28 mouse cellular contexts compared by ENCODE assay signal in genomic region chr3:38460250-38460624, GRCm38 (mm10). TPM values are rescaled to one million over a fixed set of nuclear protein-coding genes. Genes with fewer than 3 reads are reported as not detected.
DNase-seq lines count a peak whose midpoint lies in the region; ATAC-seq and TF ChIP-seq lines count a peak whose summit lies in the region.
"Had no signal": no experiment of that assay in that cellular context is flagged by ENCODE, and none has a peak within 500 bp of the region (broad histone marks: within the 10 kb centered on the region; RNA-seq: fewer than 3 reads in every experiment).

No protein-coding gene starts in this region.

- H3K4me1 ChIP-seq in embryonic facial prominence, embryonic 14.5 days (ENCODE audit: control insufficient read depth, insufficient read depth, low read length), result no peaks in the 10 kb centered on the region
- no peaks in the 10 kb centered on the region for H3K4me1 ChIP-seq in embryonic facial prominence, embryonic 10.5 days
- H3K4me1 ChIP-seq in embryonic fibroblast, embryonic 13.5 days (ENCODE audit: control insufficient read depth, insufficient read depth, low read length), result peaks cover 14% of the 10 kb centered on the region
- H3K4me1 ChIP-seq: embryonic facial prominence, embryonic 12.5 days; forebrain, embryonic 10.5 days; forebrain, embryonic 13.5 days; heart, embryonic 12.5 days; heart, embryonic 15.5 days; hindbrain, embryonic 10.5 days had no signal

- no peak overlapping the region for H3K4me3 ChIP-seq in embryonic facial prominence, embryonic 14.5 days (ENCODE audit: low read depth, low read length)
- H3K4me3 ChIP-seq in embryonic facial prominence, embryonic 10.5 days, result no peak overlapping the region
- no peak overlapping the region for H3K4me3 ChIP-seq in embryonic fibroblast, embryonic 13.5 days (ENCODE audit: insufficient read depth, low read length)
- H3K4me3 ChIP-seq: embryonic facial prominence, embryonic 12.5 days; forebrain, embryonic 10.5 days; forebrain, embryonic 13.5 days; gastrocnemius, adult 2 months; heart, embryonic 12.5 days; heart, embryonic 15.5 days; hindbrain, embryonic 10.5 days had no signal

- no peaks in the 10 kb centered on the region for H3K9me3 ChIP-seq in embryonic facial prominence, embryonic 14.5 days (ENCODE audit: control insufficient read depth, low read length)
- no peaks in the 10 kb centered on the region for H3K9me3 ChIP-seq in embryonic facial prominence, embryonic 10.5 days
- H3K9me3 ChIP-seq: embryonic facial prominence, embryonic 12.5 days; forebrain, embryonic 10.5 days; forebrain, embryonic 13.5 days; heart, embryonic 12.5 days; heart, embryonic 15.5 days; hindbrain, embryonic 10.5 days had no signal

- H3K36me3 ChIP-seq in embryonic facial prominence, embryonic 14.5 days (ENCODE audit: control insufficient read depth, insufficient read depth, low read length), result peaks cover 91% of the 10 kb centered on the region
- H3K36me3 ChIP-seq in embryonic facial prominence, embryonic 10.5 days (replicated peaks), result peaks cover 99% of the 10 kb centered on the region

- TF ChIP-seq CTCF in embryonic fibroblast, embryonic 13.5 days (IDR thresholded peaks at IDR 0.05; ENCODE audit: borderline replicate concordance, insufficient read depth, low read length), result no peak

- H3K27me3 ChIP-seq in embryonic facial prominence, embryonic 14.5 days (replicated peaks; ENCODE audit: control insufficient read depth, insufficient read depth, low read length), result no peaks in the 10 kb centered on the region
- H3K27me3 ChIP-seq in embryonic facial prominence, embryonic 10.5 days (replicated peaks; ENCODE audit: low read depth, poor library complexity, severe bottlenecking), result no peaks in the 10 kb centered on the region
- H3K27me3 ChIP-seq: CH12.LX; embryonic facial prominence, embryonic 12.5 days; forebrain, embryonic 13.5 days; heart, embryonic 12.5 days; heart, embryonic 15.5 days; Patski had no signal

- no peak overlapping the region for H3K4me2 ChIP-seq in embryonic facial prominence, embryonic 14.5 days (ENCODE audit: low read depth, low read length)
- H3K4me2 ChIP-seq: embryonic facial prominence, embryonic 12.5 days; forebrain, embryonic 13.5 days; heart, embryonic 12.5 days; heart, embryonic 15.5 days; hindbrain, embryonic 14.5 days had no signal

- no peak for ATAC-seq in embryonic facial prominence, embryonic 14.5 days (ENCODE audit: low read depth)
- ATAC-seq in megakaryocyte, adult 5-6 weeks (ENCODE audit: poor library complexity, severe bottlenecking), result peak; percentile 30; the same call in 1 of the 2 replicates
- ATAC-seq: forebrain, embryonic 13.5 days; forebrain, embryonic 16.5 days; Patski had no signal

- DNase-seq in embryonic facial prominence, embryonic 14.5 days (ENCODE audit: low spot score), result peak; percentile 7
- DNase-seq in embryonic facial prominence, embryonic 10.5 days (ENCODE audit: low spot score), result no peak
- no peak for DNase-seq in urinary bladder, postnatal 4 days (ENCODE audit: low spot score in 2 of 2)
- DNase-seq in ovary, postnatal 36 days (ENCODE audit: low spot score), result no peak
- DNase-seq: adrenal gland, postnatal 10 days; adrenal gland, postnatal 36 days; B cell, adult 2 months; cerebellum, adult 11-12 months; cerebellum, adult 9-10 months; cerebellum, postnatal 14 days; gastrocnemius, adult 2 months; gastrocnemius, postnatal 14 days; heart, adult 18-20 months; heart, postnatal 10 days; heart, postnatal 36 days; kidney, adult 11 months had no signal

- no peak overlapping the region for H3K27ac ChIP-seq in embryonic facial prominence, embryonic 14.5 days (replicated peaks; ENCODE audit: low read depth, low read length)
- H3K27ac ChIP-seq in embryonic facial prominence, embryonic 10.5 days (replicated peaks), result no peak overlapping the region
- peak overlapping the region; percentile 68 for H3K27ac ChIP-seq in embryonic fibroblast, embryonic 13.5 days (ENCODE audit: insufficient read depth, low read length)
- H3K27ac ChIP-seq: embryonic facial prominence, embryonic 12.5 days; forebrain, embryonic 10.5 days; forebrain, embryonic 13.5 days; gastrocnemius, adult 2 months; heart, embryonic 15.5 days; hindbrain, embryonic 10.5 days; hindbrain, embryonic 14.5 days had no signal

- H3K9ac ChIP-seq in embryonic facial prominence, embryonic 14.5 days (ENCODE audit: low read depth, low read length), result no peak overlapping the region
- H3K9ac ChIP-seq: embryonic facial prominence, embryonic 12.5 days; forebrain, embryonic 13.5 days; heart, embryonic 12.5 days; heart, embryonic 15.5 days; hindbrain, embryonic 14.5 days had no signal

- WGBS in embryonic facial prominence, embryonic 14.5 days, result 77% methylated on average over 4 of the region's 4 CpGs
- 91% methylated on average over 4 of the region's 4 CpGs for WGBS in embryonic facial prominence, embryonic 10.5 days

- no peak for TF ChIP-seq POLR2A in embryonic fibroblast, embryonic 13.5 days (IDR thresholded peaks at IDR 0.05; ENCODE audit: low read depth, low read length)

RNA-seq across cellular contexts. Expression of gene Ankrd50, which starts 24.4 kb away (rescaled TPM):
- 32.1 and 33.6 TPM in 2 replicates for polyA plus RNA-seq in embryonic facial prominence, embryonic 14.5 days (2014; fragmentation: Nextera tagmentation; extraction: Ambion mirVana)
- 21.0 and 22.9 TPM in 2 replicates for polyA plus RNA-seq in embryonic facial prominence, embryonic 10.5 days (2016; fragmentation: Nextera tagmentation; extraction: Ambion mirVana)
- 95.1 and 118 TPM in 2 replicates for polyA plus RNA-seq in embryonic fibroblast, embryonic 13.5 days (2011; ENCODE audit: insufficient read length, low read depth, missing spikeins)
- total RNA-seq in megakaryocyte, adult 5-6 weeks (2015), result 5.9 and 7.1 TPM in 2 replicates
- total RNA-seq in megakaryocyte, adult 5-6 weeks (2017), result 7.4 and 9.1 TPM in 2 replicates
